Mouse (Mus musculus) small intestine, adult 2 months (tissue): ENCODE measurements around the gene Sntb2.

ENCODE experiments used
- CTCF ChIP-seq: fragments of 200-500 bp; IDR thresholded peaks from 2 replicates; pipeline ENCODE4 v1.5.1; 2012; ENCODE audit warnings: low read depth, mild to moderate bottlenecking, control low read depth, inconsistent platforms, low read length, moderate library complexity, mixed read lengths; ENCODE audit not compliant: insufficient replicate concordance, insufficient read length; ENCODE audit errors: extremely low read depth
- POLR2A ChIP-seq: fragments of 200-500 bp; IDR thresholded peaks from 2 replicates; pipeline ENCODE4 v1.6.1; 2012; ENCODE audit warnings: low read depth, mild to moderate bottlenecking, control low read depth, inconsistent platforms, low read length, moderate library complexity

- TF ChIP-seq POLR2A, result no peak
- peak; percentile 59; the same call in 1 of the 2 replicates for TF ChIP-seq CTCF
These were observed 48.0 kb upstream of the Sntb2 start for GRCm38 (mm10) chr8:106887336-106888189.
